Mouse (Mus musculus) bone marrow macrophage, adult 2 months (primary cell): ENCODE data around the gene Cdc7. TPM values are rescaled to one million over a fixed set of nuclear protein-coding genes. Genes with fewer than 3 reads are reported as not detected.

Experiments used
- H3K27ac ChIP-seq: 2 replicates; pipeline ENCODE4 v1.5.1; 2012; ENCODE audit warnings: low read depth, low read length; ENCODE audit not compliant: insufficient read depth
- H3K4me1 ChIP-seq: 2 replicates; pipeline ENCODE4 v1.6.1; 2012; ENCODE audit warnings: low read length; ENCODE audit not compliant: control insufficient read depth, insufficient read depth
- H3K4me3 ChIP-seq: 2 replicates; pipeline ENCODE4 v1.5.1; 2012; ENCODE audit warnings: mild to moderate bottlenecking, low read length, moderate library complexity; ENCODE audit not compliant: insufficient read depth
- CTCF ChIP-seq: IDR thresholded peaks from 2 replicates; pipeline ENCODE4 v1.5.1; 2012; ENCODE audit warnings: low read depth, mild to moderate bottlenecking, low read length, moderate library complexity
- POLR2A ChIP-seq: IDR thresholded peaks from 2 replicates; pipeline ENCODE4 v1.6.1; 2012; ENCODE audit warnings: mild to moderate bottlenecking, low read depth, low read length, borderline replicate concordance
- polyA plus RNA-seq: library from polyadenylated mRNA; stranded (reverse); fragments of >200 nt; gene quantifications from 2 replicates; pipeline ENCODE4 v1.2.4, GENCODE M21; 2012; ENCODE audit not compliant: missing spikeins, insufficient read depth, insufficient read length

Gene Cdc7
- polyA plus RNA-seq, 1 experiment, result 5.9 TPM

DNA sequence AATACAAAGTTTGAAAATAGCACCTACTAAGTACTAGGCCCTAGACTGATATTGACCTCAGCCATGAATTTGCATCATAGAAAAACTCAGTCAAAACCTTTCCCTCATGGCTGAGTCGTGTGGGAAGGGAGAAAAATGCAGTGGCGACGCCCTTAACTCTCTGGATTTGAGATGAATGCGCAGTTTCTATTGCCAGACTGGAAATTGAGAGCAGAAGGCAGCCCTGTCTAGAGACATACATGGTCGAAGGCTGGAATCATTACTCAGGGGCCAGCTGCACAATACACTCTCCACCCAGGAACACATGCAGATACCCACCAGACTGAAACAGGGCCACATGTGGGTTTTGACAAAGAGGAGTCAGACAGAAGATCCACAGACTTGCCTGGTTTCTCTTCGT is 55.8 kb downstream of the Cdc7 start:
- no peak for TF ChIP-seq CTCF
- no peak for TF ChIP-seq POLR2A
- Histone ChIP-seq H3K4me3 (no peak overlapping the region), H3K4me1 (no peaks in the 10 kb centered on the region), H3K27ac (no peak overlapping the region)

DNA sequence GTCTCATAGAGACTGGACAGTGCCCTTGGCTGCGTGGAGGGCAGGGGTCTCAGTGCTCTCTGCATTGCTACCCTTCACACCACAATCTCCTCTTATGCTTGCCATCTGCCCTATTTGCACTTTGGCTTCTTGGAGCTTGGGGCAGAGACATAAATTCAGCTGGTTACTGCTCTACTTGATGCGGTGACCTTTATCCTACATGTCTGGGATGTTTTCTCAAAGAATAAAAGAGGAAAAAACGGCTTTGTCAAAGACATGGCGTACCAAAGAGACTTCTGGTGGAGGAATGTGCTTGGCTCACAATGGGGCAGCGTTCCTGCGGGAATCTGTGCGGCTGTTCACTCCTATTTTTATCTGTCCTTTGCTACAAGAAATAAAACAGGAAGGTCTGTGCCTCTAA is 56.2 kb downstream of the Cdc7 start:
- Histone ChIP-seq H3K4me1 (no peaks in the 10 kb centered on the region), H3K27ac (no peak overlapping the region), H3K4me3 (no peak overlapping the region)
- TF ChIP-seq CTCF (no peak), POLR2A (no peak)

DNA sequence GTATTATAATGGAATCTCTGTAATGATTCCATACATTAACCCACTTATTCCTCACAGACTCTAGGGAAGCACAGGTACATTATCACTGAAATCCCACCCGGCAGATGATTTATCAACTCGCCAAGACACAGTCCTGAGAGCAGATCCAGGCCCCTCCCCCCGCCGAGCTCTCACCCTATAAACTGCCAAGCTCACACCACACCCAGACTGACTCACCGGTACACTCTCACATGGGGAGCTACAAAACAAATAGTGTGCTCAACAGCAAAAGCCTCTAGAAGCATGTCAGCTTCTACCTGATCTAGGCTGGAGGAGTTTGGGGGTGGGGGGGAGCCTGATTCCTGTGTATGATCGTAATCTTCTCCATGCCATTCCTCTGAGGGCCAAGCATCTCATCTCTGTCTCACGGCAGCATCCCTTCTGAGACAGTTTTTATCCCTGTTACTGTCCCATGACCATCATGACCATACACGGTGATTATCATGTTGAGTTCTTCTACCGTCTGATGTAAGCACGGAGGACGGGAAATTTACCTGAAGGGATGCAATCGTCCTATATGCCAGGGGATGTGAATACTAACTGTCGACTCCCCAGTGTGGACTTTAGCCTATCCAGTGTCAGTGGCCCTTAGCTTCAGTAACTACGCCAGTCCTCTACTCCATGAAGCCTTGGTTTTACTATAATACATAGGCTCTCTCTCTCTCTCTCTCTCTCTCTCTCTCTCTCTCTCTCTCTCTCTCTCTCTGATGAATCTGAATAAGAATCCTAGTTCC is 57.4 kb downstream of the Cdc7 start:
- no peaks in the 10 kb centered on the region for H3K4me1 ChIP-seq
- TF ChIP-seq CTCF (no peak), POLR2A (no peak)
- no peak overlapping the region for H3K4me3 ChIP-seq
- no peak overlapping the region for H3K27ac ChIP-seq

DNA sequence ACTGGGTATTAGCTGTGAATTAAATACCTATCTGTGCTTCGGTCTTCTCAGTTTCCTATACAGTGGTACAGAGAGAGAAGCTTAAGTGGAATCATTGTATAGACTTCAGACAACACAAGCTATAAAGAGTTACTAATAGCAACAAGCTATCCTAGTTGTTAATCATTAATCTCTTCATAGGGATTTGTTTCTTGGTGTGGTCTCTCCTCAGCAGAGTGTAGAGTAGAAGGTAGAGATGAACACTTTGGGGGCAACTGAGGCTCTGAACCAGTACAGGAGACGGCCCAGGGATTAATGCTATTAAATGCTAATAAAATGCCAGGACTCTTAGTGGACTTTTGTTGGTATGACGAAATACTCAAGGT is 57.9 kb downstream of the Cdc7 start:
- TF ChIP-seq CTCF, result no peak
- no peak for TF ChIP-seq POLR2A
- Histone ChIP-seq H3K4me3 (no peak overlapping the region), H3K4me1 (no peaks in the 10 kb centered on the region), H3K27ac (no peak overlapping the region)

DNA sequence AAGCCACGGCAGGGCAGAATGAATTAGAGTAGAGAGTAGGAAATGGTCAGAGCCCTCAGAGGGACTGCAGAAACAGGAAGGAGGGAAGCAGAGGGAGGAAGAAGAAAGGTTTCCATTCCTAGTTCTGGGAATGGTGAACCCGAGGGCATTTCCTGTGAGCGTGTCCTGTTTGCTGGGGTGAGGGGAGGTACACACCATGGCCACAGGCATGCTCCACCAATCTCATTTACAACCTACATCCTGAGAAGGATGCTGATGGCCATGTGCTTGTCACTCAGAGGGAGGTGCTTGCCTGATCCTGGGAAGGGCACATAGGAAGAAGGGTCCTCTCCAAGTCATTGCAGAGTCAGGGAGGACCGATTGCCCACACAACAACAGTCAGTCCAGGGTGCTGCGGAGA is 59.8 kb downstream of the Cdc7 start:
- Histone ChIP-seq H3K27ac (no peak overlapping the region), H3K4me3 (no peak overlapping the region), H3K4me1 (no peaks in the 10 kb centered on the region)
- TF ChIP-seq POLR2A (no peak), CTCF (no peak)

DNA sequence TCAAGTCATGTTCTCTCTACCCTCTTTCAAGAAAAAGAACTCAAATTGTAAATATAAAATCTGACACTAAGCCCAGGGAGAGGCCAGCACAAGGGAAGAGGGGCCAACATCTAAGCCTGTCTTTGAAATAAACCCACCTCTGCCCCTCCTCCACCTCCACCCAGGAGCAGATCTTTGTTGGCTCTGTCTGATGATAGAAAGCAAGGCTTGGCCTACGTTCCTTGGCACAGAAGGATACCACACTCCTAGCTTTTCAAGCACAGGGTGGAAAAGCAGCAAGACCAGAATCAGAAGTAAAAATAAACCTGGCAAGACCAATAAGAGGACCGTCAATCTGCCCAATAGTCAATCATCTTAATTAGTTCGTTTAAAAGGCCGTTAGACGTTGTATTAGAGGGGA is 61.2 kb downstream of the Cdc7 start:
- no peak overlapping the region for H3K27ac ChIP-seq

DNA sequence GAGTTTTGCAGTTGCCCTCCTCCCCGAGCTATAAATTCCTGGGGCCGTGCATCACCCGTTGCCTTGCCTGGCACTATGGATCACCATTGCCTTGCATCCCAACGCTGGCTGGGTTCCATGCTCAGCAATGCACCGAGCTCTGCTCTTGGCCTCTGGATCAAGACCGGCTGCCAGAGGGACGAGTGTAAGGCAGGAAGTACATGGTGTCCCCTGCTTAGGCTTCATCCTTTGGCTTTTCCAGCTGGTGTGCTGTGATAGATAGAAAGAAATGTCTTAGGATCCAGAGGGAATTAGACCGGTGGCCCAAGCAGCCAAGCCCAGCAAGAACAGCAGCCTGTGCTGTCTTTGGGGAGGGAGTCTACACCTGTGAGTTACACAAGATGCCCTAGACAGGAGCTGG is 61.7 kb downstream of the Cdc7 start:
- no peak for TF ChIP-seq POLR2A
- no peak for TF ChIP-seq CTCF
- Histone ChIP-seq H3K4me3 (no peak overlapping the region), H3K4me1 (no peaks in the 10 kb centered on the region), H3K27ac (no peak overlapping the region)

More for the DNA sequence above, 61.2 kb downstream of the Cdc7 start:
- no peak for TF ChIP-seq CTCF
- TF ChIP-seq POLR2A, result no peak
- Histone ChIP-seq H3K4me3 (no peak overlapping the region), H3K4me1 (no peaks in the 10 kb centered on the region)

DNA sequence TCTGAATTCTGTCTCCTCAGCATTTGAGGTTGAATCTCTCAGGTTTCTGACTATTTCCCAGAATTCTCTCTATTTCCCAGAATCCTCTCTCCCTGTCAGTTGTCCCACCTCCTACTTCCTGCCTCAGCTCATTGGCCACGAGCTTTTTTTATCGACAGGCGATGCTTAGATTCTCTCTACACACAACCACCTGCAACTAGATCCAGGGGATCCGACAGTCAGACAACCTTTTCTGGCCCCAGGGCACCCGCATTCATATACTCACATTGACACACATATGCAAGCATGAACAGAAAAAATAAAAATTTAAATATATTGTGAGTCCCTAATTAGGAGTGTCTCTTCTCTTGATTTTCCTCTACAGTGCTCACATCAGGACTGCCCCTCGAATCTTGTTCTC is 63.5 kb downstream of the Cdc7 start:
- H3K4me1 ChIP-seq, result no peaks in the 10 kb centered on the region
- no peak overlapping the region for H3K27ac ChIP-seq
- TF ChIP-seq CTCF (no peak), POLR2A (no peak)

DNA sequence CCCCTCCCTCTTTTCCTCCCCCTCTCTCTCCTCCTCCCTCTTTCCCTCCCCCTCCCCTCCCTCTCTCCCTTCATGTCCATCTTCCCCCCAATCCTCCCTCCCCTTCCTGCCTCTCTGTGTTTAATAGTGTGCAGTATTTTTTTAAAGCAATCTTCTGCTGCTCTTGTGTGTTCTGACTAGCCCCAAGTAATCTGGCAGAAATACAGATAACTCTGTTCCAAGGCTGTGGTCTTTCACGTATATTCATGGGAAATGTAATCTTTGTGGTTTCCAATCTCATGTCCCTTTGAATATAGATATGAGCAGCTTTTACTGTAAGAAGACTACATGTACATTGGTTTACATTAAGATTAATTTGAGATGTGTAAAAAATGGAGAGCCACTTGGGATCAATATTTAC is 64.4 kb downstream of the Cdc7 start:
- no peak overlapping the region for H3K4me3 ChIP-seq
- no peak overlapping the region for H3K27ac ChIP-seq
- no peaks in the 10 kb centered on the region for H3K4me1 ChIP-seq
- TF ChIP-seq POLR2A (no peak), CTCF (no peak)

More for the DNA sequence above, 63.5 kb downstream of the Cdc7 start:
- H3K4me3 ChIP-seq, result no peak overlapping the region

DNA sequence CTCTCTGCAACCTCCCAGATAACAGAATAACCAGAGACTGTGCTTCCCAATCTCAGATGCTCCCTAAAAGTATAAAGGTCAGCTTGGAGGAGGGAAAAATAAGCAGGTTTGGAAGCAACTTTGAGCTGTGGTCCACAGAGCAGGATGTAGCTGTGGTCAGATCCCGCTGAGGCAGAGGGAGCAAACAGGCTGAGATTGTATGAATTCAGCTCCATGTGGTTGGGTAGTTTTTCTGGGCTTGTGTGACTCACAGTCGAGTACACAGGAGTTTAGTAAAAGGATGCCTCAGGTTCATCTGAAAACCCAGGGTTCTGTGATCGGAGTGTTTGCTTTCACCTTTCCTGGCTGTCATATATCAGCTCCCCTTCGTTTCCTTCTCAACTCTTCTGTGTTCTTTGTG is 65.7 kb downstream of the Cdc7 start:
- no peak overlapping the region for H3K4me3 ChIP-seq
- no peaks in the 10 kb centered on the region for H3K4me1 ChIP-seq
- H3K27ac ChIP-seq, result no peak overlapping the region
- no peak for TF ChIP-seq CTCF
- no peak for TF ChIP-seq POLR2A
